Mouse (Mus musculus): ENCODE measurements around the gene Pcsk6.

GRCm38 (mm10) chr7:65916566-65916965 is 55.0 kb downstream of the Pcsk6 start:
- TF ChIP-seq EP300 (IDR thresholded peaks at IDR 0.05; ENCODE audit: low read depth): no peak
- no peak for TF ChIP-seq CTCF (IDR thresholded peaks at IDR 0.05; ENCODE audit: low read depth)

Data from liver, embryonic 14.5 days (tissue).